20 mouse cellular contexts compared by ENCODE assay signal in genomic region chr5:43921877-43922276, GRCm38 (mm10). TPM values are rescaled to one million over a fixed set of nuclear protein-coding genes. Genes with fewer than 3 reads are reported as not detected.
"Had no signal": no experiment of that assay in that cellular context is flagged by ENCODE, and none has a peak within 500 bp of the region (broad histone marks: within the 10 kb centered on the region; RNA-seq: fewer than 3 reads in every experiment).

No protein-coding gene starts in this region.

- DNase-seq: lung, embryonic 14.5 days; lung, postnatal 10 days; lung, postnatal 4 days; midbrain, embryonic 14.5 days; retina, postnatal 1 day; right cerebral cortex, adult 18-20 months; right cerebral cortex, postnatal 25 days; right cerebral cortex, postnatal 4 days; thymus, adult 18-20 months; thymus, postnatal 14 days; thymus, postnatal 36 days had no signal

- H3K4me2 ChIP-seq: lung, embryonic 14.5 days; midbrain, embryonic 12.5 days; neural tube, embryonic 13.5 days; neural tube, embryonic 15.5 days had no signal

- H3K27me3 ChIP-seq: midbrain, embryonic 12.5 days; neural tube, embryonic 13.5 days; neural tube, embryonic 15.5 days had no signal

- ATAC-seq: midbrain, embryonic 16.5 days had no signal

- H3K4me3 ChIP-seq: midbrain, embryonic 10.5 days; midbrain, embryonic 12.5 days; myocyte; neural tube, embryonic 13.5 days; neural tube, embryonic 15.5 days had no signal

- H3K9me3 ChIP-seq: midbrain, embryonic 10.5 days; midbrain, embryonic 12.5 days; neural tube, embryonic 13.5 days; neural tube, embryonic 15.5 days had no signal

- H3K9ac ChIP-seq: lung, embryonic 14.5 days; midbrain, embryonic 12.5 days; neural tube, embryonic 13.5 days; neural tube, embryonic 15.5 days had no signal

- H3K4me1 ChIP-seq: midbrain, embryonic 12.5 days; neural tube, embryonic 13.5 days; neural tube, embryonic 15.5 days had no signal

- H3K27ac ChIP-seq: midbrain, embryonic 10.5 days; midbrain, embryonic 12.5 days; neural tube, embryonic 13.5 days; neural tube, embryonic 15.5 days had no signal

- H3K36me3 ChIP-seq: midbrain, embryonic 10.5 days; midbrain, embryonic 12.5 days; neural tube, embryonic 13.5 days; neural tube, embryonic 15.5 days had no signal

RNA-seq across cellular contexts. Expression of gene Gm7879, which starts 8.9 kb away (rescaled TPM):
- polyA plus RNA-seq: midbrain, embryonic 12.5 days; midbrain, embryonic 14.5 days; neural tube, embryonic 13.5 days; small intestine, adult 2 months had no signal

RNA-seq across cellular contexts. Expression of gene Fgfbp1, which starts 59.7 kb away (rescaled TPM):
- total RNA-seq: megakaryocyte, adult 5-6 weeks; megakaryocyte-erythroid progenitor cell, adult 5-6 weeks had no signal
